Mouse (Mus musculus): ENCODE measurements around the gene Galr2. TPM values are rescaled to one million over a fixed set of nuclear protein-coding genes. Genes with fewer than 3 reads are reported as not detected.

The Galr2 gene
- polyA plus RNA-seq, 1 experiment from 2014 or later, result 0.07 TPM

GRCm38 (mm10) chr11:116255090-116255981 is 25.4 kb upstream of the Galr2 start:
- no peak for DNase-seq (ENCODE audit: extremely low spot score, low spot score)
- peaks cover 100% of the 10 kb centered on the region for H3K36me3 ChIP-seq (replicated peaks)

GRCm38 (mm10) chr11:116255982-116256675 is 24.6 kb upstream of the Galr2 start:
- Histone ChIP-seq H3K4me3 (no peak overlapping the region), H3K36me3 (replicated peaks) (peaks cover 100% of the 10 kb centered on the region), H3K9me3 (no peaks in the 10 kb centered on the region), H3K27me3 (ENCODE audit: poor library complexity, severe bottlenecking) (no peaks in the 10 kb centered on the region), H3K27ac (no peak overlapping the region), H3K4me1 (no peaks in the 10 kb centered on the region)
- WGBS, result 93% methylated on average over 9 of the region's 9 CpGs
- DNase-seq (ENCODE audit: extremely low spot score, low spot score), result no peak

More at GRCm38 (mm10) chr11:116255090-116255981, 25.4 kb upstream of the Galr2 start:
- H3K27me3 ChIP-seq (ENCODE audit: poor library complexity, severe bottlenecking), result no peaks in the 10 kb centered on the region
- H3K27ac ChIP-seq, result no peak overlapping the region
- H3K4me3 ChIP-seq, result no peak overlapping the region
- no peaks in the 10 kb centered on the region for H3K4me1 ChIP-seq
- H3K9me3 ChIP-seq, result no peaks in the 10 kb centered on the region
- 89% methylated on average over 22 of the region's 22 CpGs for WGBS

GRCm38 (mm10) chr11:116259461-116259860 is 21.3 kb upstream of the Galr2 start:
- Histone ChIP-seq H3K4me1 (no peaks in the 10 kb centered on the region), H3K9me3 (no peaks in the 10 kb centered on the region), H3K36me3 (replicated peaks) (peaks cover 100% of the 10 kb centered on the region), H3K27ac (no peak overlapping the region), H3K27me3 (ENCODE audit: poor library complexity, severe bottlenecking) (no peaks in the 10 kb centered on the region), H3K4me3 (no peak overlapping the region)
- DNase-seq (ENCODE audit: extremely low spot score, low spot score), result no peak
- WGBS, result 97% methylated on average over 8 of the region's 8 CpGs

GRCm38 (mm10) chr11:116260259-116260658 is 20.5 kb upstream of the Galr2 start:
- 86% methylated on average over 7 of the region's 7 CpGs for WGBS
- Histone ChIP-seq H3K27me3 (ENCODE audit: poor library complexity, severe bottlenecking) (no peaks in the 10 kb centered on the region), H3K4me3 (no peak overlapping the region), H3K36me3 (replicated peaks) (peaks cover 100% of the 10 kb centered on the region), H3K9me3 (no peaks in the 10 kb centered on the region), H3K27ac (no peak overlapping the region), H3K4me1 (no peaks in the 10 kb centered on the region)
- DNase-seq (ENCODE audit: extremely low spot score, low spot score), result no peak

DNA sequence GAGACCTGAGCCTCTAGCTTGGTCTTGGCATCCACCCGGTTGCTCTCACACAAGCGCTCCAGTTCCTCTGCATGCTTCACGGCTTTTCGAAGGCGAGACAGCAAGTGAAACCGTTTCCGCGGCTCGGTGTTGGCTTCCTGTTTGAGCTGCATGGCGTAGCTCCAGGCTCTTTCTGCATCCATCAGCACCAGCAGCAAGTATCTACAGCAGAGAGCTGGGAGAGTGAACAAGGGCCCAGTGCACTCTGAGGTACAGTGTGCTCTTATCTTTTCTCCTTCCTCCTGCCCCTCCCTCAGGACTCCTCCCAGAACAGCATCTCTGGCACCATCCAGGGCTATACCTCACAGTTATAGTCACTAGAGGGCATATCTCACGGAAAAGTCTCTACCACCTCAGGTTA is 15.4 kb upstream of the Galr2 start:
- Histone ChIP-seq H3K9me3 (no peaks in the 10 kb centered on the region), H3K27ac (no peak overlapping the region), H3K4me1 (no peaks in the 10 kb centered on the region), H3K36me3 (replicated peaks) (peaks cover 100% of the 10 kb centered on the region), H3K27me3 (ENCODE audit: poor library complexity, severe bottlenecking) (no peaks in the 10 kb centered on the region), H3K4me3 (no peak overlapping the region)
- WGBS, result 96% methylated on average over 11 of the region's 11 CpGs
- no peak for DNase-seq (ENCODE audit: extremely low spot score, low spot score)

DNA sequence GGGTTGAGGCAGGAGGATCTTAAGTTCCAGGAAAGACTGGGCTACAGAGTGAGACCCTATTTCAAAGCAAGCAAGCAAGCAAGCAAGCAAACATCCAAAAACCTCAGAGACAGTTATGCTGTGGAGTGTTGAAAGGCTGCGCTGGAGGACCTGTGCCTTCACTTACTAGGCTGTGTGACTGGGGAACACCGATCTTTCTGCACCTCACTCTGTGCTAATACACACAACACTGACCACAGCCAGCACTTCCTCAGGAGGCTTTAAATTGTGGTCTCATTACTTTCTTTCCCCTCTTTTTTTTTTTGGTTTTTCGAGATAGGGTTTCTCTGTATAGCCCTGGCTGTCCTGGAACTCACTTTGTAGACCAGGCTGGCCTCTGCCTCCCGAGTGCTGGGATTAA is 14.9 kb upstream of the Galr2 start:
- DNase-seq (ENCODE audit: extremely low spot score, low spot score), result no peak
- Histone ChIP-seq H3K36me3 (replicated peaks) (peaks cover 100% of the 10 kb centered on the region), H3K9me3 (no peaks in the 10 kb centered on the region), H3K4me3 (no peak overlapping the region), H3K4me1 (no peaks in the 10 kb centered on the region), H3K27ac (no peak overlapping the region), H3K27me3 (ENCODE audit: poor library complexity, severe bottlenecking) (no peaks in the 10 kb centered on the region)
- WGBS, result 93% methylated on average over 4 of the region's 4 CpGs

DNA sequence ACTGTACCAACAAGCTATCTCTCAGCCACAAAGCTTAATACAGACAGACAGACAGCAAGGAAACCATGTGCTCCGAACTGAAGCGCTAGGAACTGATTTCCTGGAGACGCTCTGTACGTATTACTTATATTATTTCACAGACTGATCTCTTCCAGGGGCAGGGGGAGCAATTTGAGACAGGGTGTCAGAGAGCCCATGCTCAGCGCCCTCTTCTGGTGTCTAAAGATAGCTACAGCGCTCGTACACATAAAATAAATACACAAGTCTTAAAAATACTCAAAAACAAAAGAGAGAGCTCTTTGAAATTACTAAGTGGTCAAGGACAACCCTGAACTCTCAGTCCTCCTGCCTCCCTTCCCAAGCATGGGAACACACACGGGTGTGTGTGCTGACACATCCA is 13.1 kb upstream of the Galr2 start:
- Histone ChIP-seq H3K4me3 (no peak overlapping the region), H3K9me3 (no peaks in the 10 kb centered on the region), H3K27me3 (ENCODE audit: poor library complexity, severe bottlenecking) (no peaks in the 10 kb centered on the region), H3K27ac (no peak overlapping the region), H3K36me3 (replicated peaks) (peaks cover 100% of the 10 kb centered on the region), H3K4me1 (peaks cover 10% of the 10 kb centered on the region)
- no peak for DNase-seq (ENCODE audit: extremely low spot score, low spot score)
- 86% methylated on average over 8 of the region's 8 CpGs for WGBS

- Histone ChIP-seq H3K9me3 (no peaks in the 10 kb centered on the region), H3K27me3 (ENCODE audit: poor library complexity, severe bottlenecking) (no peaks in the 10 kb centered on the region), H3K36me3 (replicated peaks) (peaks cover 93% of the 10 kb centered on the region), H3K4me3 (no peak overlapping the region), H3K4me1 (peaks cover 17% of the 10 kb centered on the region), H3K27ac (no peak overlapping the region)
- no peak for DNase-seq (ENCODE audit: extremely low spot score, low spot score)
- 96% methylated on average over 6 of the region's 6 CpGs for WGBS
Measured at GRCm38 (mm10) chr11:116268313-116268712, 12.4 kb upstream of the Galr2 start.

DNA sequence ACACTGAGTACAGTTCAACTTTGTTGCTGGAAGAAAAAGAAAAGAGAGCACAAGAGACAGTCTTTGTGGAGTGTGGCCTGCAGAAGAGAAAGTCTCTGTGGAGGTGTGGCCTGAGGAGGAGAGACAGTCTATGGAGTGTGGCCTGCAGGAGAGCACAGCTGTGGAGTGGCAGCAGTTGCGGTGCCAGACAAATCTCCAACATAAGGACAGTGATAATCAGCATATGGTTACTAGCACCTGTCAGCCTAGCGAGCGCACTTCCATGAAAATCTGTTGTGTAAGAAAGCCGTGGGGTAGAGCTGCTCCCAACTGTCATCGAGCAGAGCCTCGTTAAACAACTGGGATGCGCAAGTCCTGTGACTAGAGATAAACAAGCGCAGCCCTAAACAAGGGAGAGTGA is 11.2 kb upstream of the Galr2 start:
- Histone ChIP-seq H3K4me1 (peaks cover 24% of the 10 kb centered on the region), H3K27me3 (ENCODE audit: poor library complexity, severe bottlenecking) (no peaks in the 10 kb centered on the region), H3K4me3 (no peak overlapping the region), H3K27ac (no peak overlapping the region), H3K9me3 (no peaks in the 10 kb centered on the region), H3K36me3 (replicated peaks) (peaks cover 80% of the 10 kb centered on the region)
- 94% methylated on average over 8 of the region's 8 CpGs for WGBS
- DNase-seq (ENCODE audit: extremely low spot score, low spot score), result no peak

DNA sequence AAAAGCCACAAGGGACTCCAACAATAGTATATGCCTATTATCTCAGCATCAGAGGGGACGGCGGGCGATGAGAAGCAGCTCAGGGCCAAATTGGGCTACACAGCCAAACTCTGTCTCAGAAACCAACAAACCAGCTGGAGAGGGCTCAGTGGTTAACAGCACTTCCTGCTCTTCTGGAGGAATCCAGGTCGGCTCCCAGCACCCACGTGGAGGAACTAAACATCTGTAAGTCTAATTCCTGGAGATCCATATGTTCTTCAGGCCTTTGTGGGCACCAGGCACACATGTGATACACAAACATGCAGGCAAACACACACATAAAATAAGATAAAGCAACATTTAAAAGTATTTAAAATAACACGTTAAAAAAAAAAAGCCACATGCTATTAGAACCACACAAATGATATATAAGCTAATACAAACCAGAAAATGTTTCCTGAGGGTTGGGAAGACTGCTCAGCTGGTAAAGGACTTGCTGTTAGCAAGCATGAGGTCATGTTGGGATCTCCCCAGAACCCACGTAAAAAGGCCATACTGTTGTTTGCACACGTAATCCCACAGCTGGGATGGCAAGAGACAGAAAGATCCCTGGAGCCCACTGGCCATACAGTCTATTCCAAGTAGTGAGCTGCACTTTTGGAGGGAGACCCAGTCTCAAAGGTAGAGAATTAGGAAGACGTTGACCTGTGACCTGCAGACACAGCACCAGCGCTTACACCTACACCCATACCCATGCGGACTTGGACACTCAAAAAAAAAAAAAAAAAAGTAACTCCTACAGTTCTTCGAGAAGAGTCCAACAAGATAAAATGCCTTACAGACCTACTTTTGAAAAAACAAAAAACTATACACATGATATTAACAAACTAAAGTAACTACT is 7.9 kb upstream of the Galr2 start:
- 67% methylated on average over 12 of the region's 12 CpGs for WGBS
- Histone ChIP-seq H3K36me3 (replicated peaks) (peaks cover 48% of the 10 kb centered on the region), H3K27ac (peak overlapping the region; percentile 93), H3K27me3 (ENCODE audit: poor library complexity, severe bottlenecking) (no peaks in the 10 kb centered on the region), H3K4me3 (peak overlapping the region; percentile 97), H3K9me3 (no peaks in the 10 kb centered on the region), H3K4me1 (peaks cover 29% of the 10 kb centered on the region)
- no peak for DNase-seq (ENCODE audit: extremely low spot score, low spot score)

GRCm38 (mm10) chr11:116273469-116274044 is 7.2 kb upstream of the Galr2 start:
- Histone ChIP-seq H3K27ac (peak overlapping the region; percentile 93), H3K27me3 (ENCODE audit: poor library complexity, severe bottlenecking) (no peaks in the 10 kb centered on the region), H3K4me3 (peak overlapping the region; percentile 97), H3K4me1 (peaks cover 29% of the 10 kb centered on the region), H3K9me3 (no peaks in the 10 kb centered on the region), H3K36me3 (replicated peaks) (peaks cover 40% of the 10 kb centered on the region)
- no peak for DNase-seq (ENCODE audit: extremely low spot score, low spot score)
- 1% methylated on average over 39 of the region's 39 CpGs for WGBS

- Histone ChIP-seq H3K4me1 (peaks cover 29% of the 10 kb centered on the region), H3K4me3 (peak within 1 kb of the TSS; percentile 97), H3K9me3 (no peaks in the 10 kb centered on the region), H3K36me3 (replicated peaks) (peaks cover 34% of the 10 kb centered on the region), H3K27me3 (ENCODE audit: poor library complexity, severe bottlenecking) (no peaks in the 10 kb centered on the region), H3K27ac (peak within 1 kb of the TSS; percentile 93)
- DNase-seq (ENCODE audit: extremely low spot score, low spot score), result peak; percentile 91
- 6% methylated on average over 32 of the region's 32 CpGs for WGBS
Measured at GRCm38 (mm10) chr11:116274045-116274666, 6.6 kb upstream of the Galr2 start, which contains the start of gene Srp68. TSS of gene Srp68 (minus strand) at chr11:116274217.
